Mouse (Mus musculus) embryonic facial prominence, embryonic 11.5 days (tissue): Measurements from ENCODE around the gene Pbx4. TPM values are rescaled to one million over a fixed set of nuclear protein-coding genes. Genes with fewer than 3 reads are reported as not detected.

Source experiments
- ATAC-seq: fragments of 200-750 bp; cut with Nextera tagmentation; replicated peaks from 2 replicates; pipeline ENCODE4 v1.8.0; 2017; ENCODE audit warnings: low read depth; ENCODE audit not compliant: insufficient number of reproducible peaks, low FRiP score, low TSS enrichment
- DNase-seq: peaks from one replicate; pipeline ENCODE4 v3.0.0-alpha.2; 2015; ENCODE audit warnings: low spot score
- H3K27ac ChIP-seq: fragments of 300-500 bp; sonication (generic); replicated peaks from 2 replicates; pipeline ENCODE4 v1.5.1; 2014; ENCODE audit warnings: mild to moderate bottlenecking, low read depth, low read length, control low read depth
- H3K27me3 ChIP-seq: fragments of 300-500 bp; sonication (generic); 2 replicates; pipeline ENCODE4 v1.6.1; 2014; ENCODE audit warnings: mild to moderate bottlenecking, low read length, moderate library complexity, mixed read lengths; ENCODE audit not compliant: control insufficient read depth, insufficient read depth
- H3K36me3 ChIP-seq: fragments of 300-500 bp; sonication (generic); replicated peaks from 2 replicates; pipeline ENCODE4 v1.6.1; 2014; ENCODE audit warnings: low read depth, mild to moderate bottlenecking, low read length, moderate library complexity, mixed read lengths; ENCODE audit not compliant: control insufficient read depth, insufficient read depth
- H3K4me1 ChIP-seq: fragments of 300-500 bp; sonication (generic); 2 replicates; pipeline ENCODE4 v1.6.1; 2014; ENCODE audit warnings: low read length, mixed read lengths; ENCODE audit not compliant: control insufficient read depth, insufficient read depth
- H3K4me2 ChIP-seq: fragments of 300-500 bp; sonication (generic); 2 replicates; pipeline ENCODE4 v1.6.1; 2014; ENCODE audit warnings: low read depth, mild to moderate bottlenecking, control low read depth, low read length, moderate library complexity
- H3K4me3 ChIP-seq: fragments of 300-500 bp; sonication (generic); 2 replicates; pipeline ENCODE4 v1.5.1; 2014; ENCODE audit warnings: low read depth, low read length, control low read depth
- H3K9ac ChIP-seq: fragments of 300-500 bp; sonication (generic); replicated peaks from 2 replicates; pipeline ENCODE4 v1.6.1; 2014; ENCODE audit warnings: mild to moderate bottlenecking, control low read depth, low read length
- H3K9me3 ChIP-seq: fragments of 300-500 bp; sonication (generic); replicated peaks from 2 replicates; pipeline ENCODE4 v1.6.1; 2016; ENCODE audit warnings: mild to moderate bottlenecking, low read length, inconsistent platforms, mixed read lengths; ENCODE audit not compliant: control insufficient read depth
- WGBS: fragments of 180-500 bp; shearing (Covaris S2); extraction: QIAGEN DNeasy Blood & Tissue Kit; methylation state at CpG from one replicate; pipeline ENCODE4 v1.1.7; 2014; 5-methylcytosine and 5-hydroxymethylcytosine counted together
- polyA plus RNA-seq: library from polyadenylated mRNA; unstranded; fragments of >200 nt; fragmentation: Nextera tagmentation; extraction: Ambion mirVana; gene quantifications from 2 replicates; pipeline ENCODE4 v1.2.1, GENCODE M21; 2014

Gene Pbx4
- polyA plus RNA-seq, 1 experiment from 2014 or later: 13.8 TPM

DNA sequence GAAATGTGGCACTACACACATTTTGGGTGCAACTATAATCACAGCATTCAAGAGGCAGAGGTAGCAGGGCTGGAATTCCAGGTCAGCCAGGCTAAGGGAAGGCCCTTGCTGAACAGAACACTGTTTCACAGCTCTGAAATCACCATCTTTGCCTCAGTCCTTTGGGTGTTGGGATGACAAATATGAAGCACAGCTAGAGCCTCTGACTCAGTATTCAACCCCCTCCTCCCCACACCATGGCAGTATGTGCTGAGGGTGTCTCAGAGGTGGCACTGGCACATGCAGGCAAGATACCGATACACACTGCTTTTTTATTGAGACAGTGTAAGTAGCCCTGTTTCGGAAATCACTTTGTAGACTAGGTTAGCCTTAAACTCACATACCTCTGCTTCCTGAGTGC is 74.0 kb downstream of the Pbx4 start:
- 83% methylated on average over 2 of the region's 2 CpGs for WGBS
- ATAC-seq: no peak
- no peaks in the 10 kb centered on the region for H3K9me3 ChIP-seq
- no peaks in the 10 kb centered on the region for H3K27me3 ChIP-seq
- no peak overlapping the region for H3K27ac ChIP-seq
- no peak for DNase-seq
- H3K4me1 ChIP-seq: no peaks in the 10 kb centered on the region
- no peak overlapping the region for H3K9ac ChIP-seq
- H3K4me3 ChIP-seq: no peak overlapping the region
- H3K4me2 ChIP-seq: no peak overlapping the region
- H3K36me3 ChIP-seq: peaks cover 4% of the 10 kb centered on the region

DNA sequence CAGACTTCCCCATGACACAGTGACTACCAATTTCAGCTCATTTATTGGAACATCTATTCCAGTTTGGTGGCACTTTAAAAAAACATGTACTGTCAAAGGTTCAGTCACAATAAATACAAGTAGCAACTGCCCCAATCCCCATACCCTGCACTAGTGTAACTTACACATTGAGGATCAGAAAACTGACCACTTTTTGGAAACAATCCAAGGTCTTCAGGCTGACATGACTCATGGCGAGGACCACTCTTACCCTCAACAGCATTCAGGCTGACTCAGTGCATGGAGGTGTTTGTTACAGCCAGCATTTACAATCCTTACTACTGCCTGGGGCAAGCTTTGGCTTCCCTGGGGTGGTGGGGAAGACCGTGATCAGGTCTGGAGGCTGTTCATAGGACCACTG is 74.8 kb downstream of the Pbx4 start:
- Histone ChIP-seq H3K9me3 (no peaks in the 10 kb centered on the region), H3K9ac (no peak overlapping the region), H3K27ac (no peak overlapping the region), H3K4me3 (no peak overlapping the region), H3K27me3 (no peaks in the 10 kb centered on the region), H3K4me2 (no peak overlapping the region), H3K36me3 (peaks cover 9% of the 10 kb centered on the region), H3K4me1 (no peaks in the 10 kb centered on the region)
- 96% methylated on average over 2 of the region's 2 CpGs for WGBS
- ATAC-seq: no peak
- no peak for DNase-seq

DNA sequence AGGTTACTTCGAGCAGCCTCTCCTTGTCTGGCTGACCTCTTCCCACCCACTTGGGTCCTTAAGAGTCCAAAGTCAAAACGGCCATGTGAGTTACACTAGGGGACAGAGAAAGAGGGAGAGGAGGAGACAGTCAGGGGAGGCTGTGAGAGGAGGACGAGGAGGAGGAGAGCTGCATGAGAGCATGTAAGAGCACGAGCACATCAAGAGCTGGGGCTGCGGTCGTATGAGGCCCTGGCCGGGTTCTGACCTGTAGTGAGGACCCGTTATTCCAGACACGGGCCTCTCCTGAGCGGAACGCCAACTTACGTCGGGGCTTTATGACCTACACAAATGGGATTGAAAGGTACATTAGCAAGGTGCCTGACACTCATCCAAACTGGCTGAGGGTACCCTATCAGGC is 79.6 kb downstream of the Pbx4 start:
- Histone ChIP-seq H3K4me1 (no peaks in the 10 kb centered on the region), H3K36me3 (peaks cover 23% of the 10 kb centered on the region), H3K27me3 (no peaks in the 10 kb centered on the region), H3K27ac (no peak overlapping the region), H3K4me2 (no peak overlapping the region), H3K9me3 (no peaks in the 10 kb centered on the region), H3K4me3 (no peak overlapping the region), H3K9ac (no peak overlapping the region)
- 93% methylated on average over 13 of the region's 13 CpGs for WGBS
- no peak for ATAC-seq
- DNase-seq: no peak

DNA sequence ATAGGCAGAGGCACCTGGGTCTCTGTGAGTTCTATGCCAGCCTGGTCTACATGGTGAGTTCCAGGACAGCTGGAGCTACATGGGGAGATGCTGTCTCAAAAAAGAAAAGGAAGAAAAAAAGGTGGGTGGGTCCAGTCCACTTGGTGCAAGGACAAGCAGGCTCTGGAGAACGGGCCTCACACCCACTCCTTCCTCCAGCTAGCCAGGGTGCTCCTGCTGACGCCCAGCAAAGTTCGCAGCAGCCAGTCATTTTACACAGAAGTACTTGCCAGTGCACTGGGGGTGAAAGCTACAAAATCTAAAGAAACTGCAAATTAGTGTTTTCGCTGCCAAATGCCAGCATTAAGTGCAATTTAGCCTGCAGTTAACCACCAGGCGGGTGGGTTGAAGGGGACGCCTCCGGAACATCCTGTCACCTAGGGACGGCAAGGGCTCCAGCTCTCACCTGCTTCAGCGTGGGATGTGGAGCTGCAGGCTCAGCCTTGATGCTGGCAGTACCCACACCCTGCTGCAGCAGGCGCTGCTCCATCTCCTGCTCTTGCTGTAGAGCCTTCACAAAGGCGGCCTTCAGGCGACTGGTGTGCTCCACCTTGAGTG is 80.3 kb downstream of the Pbx4 start:
- Histone ChIP-seq H3K36me3 (peaks cover 23% of the 10 kb centered on the region), H3K4me3 (no peak overlapping the region), H3K9me3 (no peaks in the 10 kb centered on the region), H3K27ac (no peak overlapping the region), H3K4me1 (no peaks in the 10 kb centered on the region), H3K27me3 (no peaks in the 10 kb centered on the region), H3K4me2 (no peak overlapping the region), H3K9ac (no peak overlapping the region)
- ATAC-seq (no peak), DNase-seq (no peak)
- WGBS: 88% methylated on average over 12 of the region's 12 CpGs

DNA sequence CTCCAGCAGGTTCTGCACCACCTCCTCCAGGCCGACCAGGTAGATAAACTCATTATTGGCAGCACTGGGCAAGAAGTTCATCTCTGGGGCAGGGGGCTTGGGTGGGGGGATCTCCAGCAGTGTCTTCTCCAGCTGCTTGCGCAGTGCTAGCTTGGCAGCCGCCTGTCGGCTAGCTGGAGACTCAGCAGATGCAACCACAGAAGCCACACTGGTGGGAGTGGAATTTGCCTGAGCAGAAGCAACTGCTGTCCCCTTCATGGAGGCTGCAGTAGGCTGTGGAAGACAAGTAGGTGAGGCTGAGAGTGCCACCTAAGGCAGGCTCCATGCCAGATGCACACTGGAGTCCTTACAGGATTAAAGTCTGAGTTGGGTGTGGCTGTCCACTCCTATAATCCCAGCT is 82.2 kb downstream of the Pbx4 start:
- WGBS: 89% methylated on average over 4 of the region's 4 CpGs
- Histone ChIP-seq H3K36me3 (peaks cover 22% of the 10 kb centered on the region), H3K4me1 (no peaks in the 10 kb centered on the region), H3K4me3 (no peak overlapping the region), H3K27ac (no peak overlapping the region), H3K9ac (no peak overlapping the region), H3K27me3 (no peaks in the 10 kb centered on the region), H3K9me3 (no peaks in the 10 kb centered on the region), H3K4me2 (no peak overlapping the region)
- DNase-seq (no peak), ATAC-seq (no peak)

DNA sequence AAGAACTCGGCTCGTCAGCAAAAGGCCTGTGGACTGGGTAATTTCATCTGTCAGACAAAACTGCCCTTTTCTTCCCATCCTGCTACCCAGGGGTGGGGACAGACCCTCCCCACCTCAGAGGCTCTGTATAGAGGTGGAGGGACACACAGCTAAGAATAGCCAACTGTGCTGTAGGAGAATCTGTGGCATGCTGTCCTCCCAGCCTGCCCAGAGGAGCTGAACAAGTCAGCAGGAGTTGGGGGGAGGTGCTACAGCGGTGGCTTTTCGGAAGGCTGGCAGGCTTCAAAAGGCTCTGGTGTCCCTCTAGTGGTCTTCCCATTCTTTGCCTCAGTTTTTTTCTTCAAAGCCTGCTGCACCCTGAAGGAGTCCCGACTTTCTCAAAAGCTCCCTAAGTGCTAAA is 83.5 kb downstream of the Pbx4 start:
- 53% methylated on average over 5 of the region's 5 CpGs for WGBS
- Histone ChIP-seq H3K9ac (no peak overlapping the region), H3K36me3 (peaks cover 19% of the 10 kb centered on the region), H3K27me3 (no peaks in the 10 kb centered on the region), H3K4me2 (no peak overlapping the region), H3K27ac (no peak overlapping the region), H3K4me3 (no peak overlapping the region), H3K9me3 (no peaks in the 10 kb centered on the region), H3K4me1 (peaks cover 2% of the 10 kb centered on the region; the same call in 1 of the 2 replicates)
- ATAC-seq (no peak), DNase-seq (peak; percentile 38)

DNA sequence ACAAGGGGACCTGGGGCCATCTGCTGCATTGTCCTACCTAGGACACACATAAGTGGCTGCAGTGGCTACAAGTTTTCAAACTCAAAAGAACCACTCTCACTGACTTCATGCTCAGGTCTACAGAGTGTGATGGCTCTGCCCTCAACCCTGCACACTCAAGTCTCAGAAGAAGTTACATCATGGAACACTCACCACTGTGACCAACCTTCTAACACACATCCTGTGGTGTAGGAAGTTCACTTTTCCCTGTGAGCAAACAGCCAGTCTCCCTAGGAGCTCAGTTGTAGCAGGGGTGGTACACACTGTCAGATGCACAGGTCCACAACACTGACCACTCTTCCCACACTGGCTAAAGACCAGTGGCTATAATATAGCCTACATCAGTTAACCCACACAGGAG is 86.2 kb downstream of the Pbx4 start:
- no peak overlapping the region for H3K4me2 ChIP-seq
- DNase-seq (no peak), ATAC-seq (no peak)
- no peak overlapping the region for H3K27ac ChIP-seq
- peaks cover 6% of the 10 kb centered on the region; the same call in 1 of the 2 replicates for H3K4me1 ChIP-seq
- no peak overlapping the region for H3K9ac ChIP-seq
- no peaks in the 10 kb centered on the region for H3K9me3 ChIP-seq
- H3K27me3 ChIP-seq: no peaks in the 10 kb centered on the region
- no peak overlapping the region for H3K4me3 ChIP-seq
- peaks cover 9% of the 10 kb centered on the region for H3K36me3 ChIP-seq

DNA sequence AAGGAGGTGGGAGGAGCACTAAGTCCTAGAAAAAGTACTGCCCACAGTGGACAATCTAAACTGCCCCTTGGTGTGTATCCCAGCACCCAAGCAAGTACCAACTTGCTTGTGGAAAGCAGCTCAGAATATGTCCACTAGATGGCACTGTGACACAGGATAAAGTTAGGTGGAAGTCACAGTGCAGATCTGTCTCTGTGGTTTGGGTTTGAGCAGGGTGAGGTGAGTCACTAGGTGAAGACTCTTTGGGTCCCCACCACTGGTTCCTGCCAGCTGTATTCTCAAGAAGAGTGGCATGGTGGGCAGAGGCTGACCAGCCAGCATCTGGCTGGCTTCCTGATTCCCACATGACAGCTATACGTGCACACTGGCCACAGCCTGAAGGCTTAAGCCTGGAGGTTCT is 86.7 kb downstream of the Pbx4 start:
- Histone ChIP-seq H3K36me3 (peaks cover 9% of the 10 kb centered on the region), H3K9ac (no peak overlapping the region), H3K27me3 (no peaks in the 10 kb centered on the region), H3K4me3 (no peak overlapping the region), H3K9me3 (no peaks in the 10 kb centered on the region), H3K27ac (no peak overlapping the region), H3K4me1 (peaks cover 6% of the 10 kb centered on the region; the same call in 1 of the 2 replicates), H3K4me2 (no peak overlapping the region)
- WGBS: 75% methylated on average over 1 of the region's 1 CpGs
- DNase-seq (peak; percentile 90), ATAC-seq (0 out of 2 replicates have a peak, but pooled peaks have one; percentile 31)
